Mouse (Mus musculus) heart, postnatal 0 days (tissue): ENCODE measurements at regions not wholly inside any gene's neighbourhood (a gene's known extent, or its start where the extent isn't known, plus 50 kb on each side); places are given as distances from the start of the nearest gene placed in this dataset.

ENCODE experiments used
- ATAC-seq: fragments of 200-750 bp; cut with Nextera tagmentation; 2 replicates; pipeline ENCODE4 v1.8.0; 2017; ENCODE audit warnings: low read depth, moderate number of reproducible peaks, moderate library complexity; ENCODE audit not compliant: insufficient read depth
- DNase-seq: peaks from one replicate; pipeline ENCODE4 v3.0.0-alpha.2; 2016; ENCODE audit warnings: low spot score
- H3K27ac ChIP-seq: fragments of 300-500 bp; sonication (generic); 2 replicates; pipeline ENCODE4 v1.5.1; 2014; ENCODE audit warnings: low read depth, mild to moderate bottlenecking
- H3K27me3 ChIP-seq: fragments of 300-500 bp; sonication (generic); 2 replicates; pipeline ENCODE4 v1.6.1; 2014; ENCODE audit warnings: low read length, mixed read lengths; ENCODE audit not compliant: control insufficient read depth, insufficient read depth
- H3K36me3 ChIP-seq: fragments of 300-500 bp; sonication (generic); replicated peaks from 2 replicates; pipeline ENCODE4 v1.6.1; 2014; ENCODE audit warnings: low read length, mixed read lengths; ENCODE audit not compliant: control insufficient read depth, insufficient read depth
- H3K4me1 ChIP-seq: fragments of 300-500 bp; sonication (generic); 2 replicates; pipeline ENCODE4 v1.6.1; 2014; ENCODE audit warnings: antibody characterized with exemption; ENCODE audit not compliant: control insufficient read depth, insufficient read depth
- H3K4me2 ChIP-seq: fragments of 300-500 bp; sonication (generic); 2 replicates; pipeline ENCODE4 v1.6.1; 2014; ENCODE audit warnings: low read depth, mild to moderate bottlenecking, low read length, moderate library complexity
- H3K4me3 ChIP-seq: fragments of 300-500 bp; sonication (generic); 2 replicates; pipeline ENCODE4 v1.5.1; 2014; ENCODE audit warnings: low read depth, low read length
- H3K9ac ChIP-seq: fragments of 300-500 bp; sonication (generic); replicated peaks from 2 replicates; pipeline ENCODE4 v1.6.1; 2014; ENCODE audit warnings: low read depth, low read length, mixed read lengths
- H3K9me3 ChIP-seq: fragments of 300-500 bp; sonication (generic); replicated peaks from 2 replicates; pipeline ENCODE4 v1.6.1; 2016; ENCODE audit warnings: low read length; ENCODE audit not compliant: control insufficient read depth
- CTCF ChIP-seq: IDR thresholded peaks from 2 replicates; pipeline ENCODE4 v1.5.1; 2016; ENCODE audit warnings: antibody characterized with exemption, control low read depth, low read depth
- EP300 ChIP-seq: IDR thresholded peaks from 2 replicates; pipeline ENCODE4 v1.6.1; 2016; ENCODE audit warnings: antibody characterized with exemption, low read depth
- WGBS: fragments of 180-500 bp; shearing (Covaris S2); extraction: QIAGEN DNeasy Blood & Tissue Kit; methylation state at CpG from one replicate; pipeline ENCODE4 v1.1.7; 2014; 5-methylcytosine and 5-hydroxymethylcytosine counted together

GRCm38 (mm10) chr3:52197982-52198750, 70.0 kb upstream of the Foxo1 start:
- 44% methylated on average over 23 of the region's 23 CpGs for WGBS
- Histone ChIP-seq H3K27ac (peak overlapping the region; percentile 58), H3K27me3 (no peaks in the 10 kb centered on the region), H3K4me3 (peak overlapping the region; percentile 34), H3K36me3 (no peaks in the 10 kb centered on the region), H3K4me2 (peak overlapping the region; percentile 55), H3K9ac (no peak overlapping the region), H3K4me1 (peaks cover 6% of the 10 kb centered on the region), H3K9me3 (no peaks in the 10 kb centered on the region)
- ATAC-seq, result peak; percentile 47
- no peak for TF ChIP-seq CTCF
- no peak for TF ChIP-seq EP300
- DNase-seq, result peak; percentile 27

GRCm38 (mm10) chr3:52198751-52199738, 69.1 kb upstream of the Foxo1 start:
- peaks cover 6% of the 10 kb centered on the region for H3K4me1 ChIP-seq
- ATAC-seq, result no peak
- no peaks in the 10 kb centered on the region for H3K27me3 ChIP-seq
- no peak overlapping the region for H3K27ac ChIP-seq
- H3K9ac ChIP-seq, result no peak overlapping the region
- H3K4me3 ChIP-seq, result peak overlapping the region; percentile 34
- TF ChIP-seq EP300, result no peak
- no peak for TF ChIP-seq CTCF
- no peaks in the 10 kb centered on the region for H3K9me3 ChIP-seq
- peak overlapping the region; percentile 55 for H3K4me2 ChIP-seq
- no peaks in the 10 kb centered on the region for H3K36me3 ChIP-seq
- peak; percentile 17 for DNase-seq
- WGBS, result 30% methylated on average over 17 of the region's 17 CpGs

- WGBS, result 51% methylated on average over 4 of the region's 4 CpGs
- TF ChIP-seq CTCF (no peak), EP300 (no peak)
Observed at GRCm38 (mm10) chr3:52200106-52200505, 68.0 kb upstream of the Foxo1 start.

GRCm38 (mm10) chr3:52210556-52211302, 57.4 kb upstream of the Foxo1 start:
- DNase-seq, result no peak

More at GRCm38 (mm10) chr3:52200106-52200505, 68.0 kb upstream of the Foxo1 start:
- Histone ChIP-seq H3K4me1 (peaks cover 6% of the 10 kb centered on the region), H3K27ac (no peak overlapping the region), H3K36me3 (no peaks in the 10 kb centered on the region), H3K9ac (no peak overlapping the region), H3K4me2 (no peak overlapping the region), H3K4me3 (no peak overlapping the region), H3K27me3 (no peaks in the 10 kb centered on the region), H3K9me3 (peaks cover 6% of the 10 kb centered on the region)
- ATAC-seq, result no peak
- DNase-seq, result no peak

GRCm38 (mm10) chr3:52211303-52211695, 56.8 kb upstream of the Foxo1 start:
- no peak for TF ChIP-seq EP300
- no peak for TF ChIP-seq CTCF
- Histone ChIP-seq H3K4me2 (peak overlapping the region; percentile 43), H3K27ac (no peak overlapping the region), H3K36me3 (no peaks in the 10 kb centered on the region), H3K27me3 (no peaks in the 10 kb centered on the region), H3K4me1 (no peaks in the 10 kb centered on the region), H3K9ac (no peak overlapping the region), H3K4me3 (no peak overlapping the region), H3K9me3 (no peaks in the 10 kb centered on the region)
- WGBS, result 38% methylated on average over 5 of the region's 6 CpGs
- DNase-seq (no peak), ATAC-seq (no peak)

More at GRCm38 (mm10) chr3:52210556-52211302, 57.4 kb upstream of the Foxo1 start:
- no peaks in the 10 kb centered on the region for H3K4me1 ChIP-seq
- no peaks in the 10 kb centered on the region for H3K27me3 ChIP-seq
- TF ChIP-seq CTCF (no peak), EP300 (no peak)
- H3K27ac ChIP-seq, result no peak overlapping the region
- H3K36me3 ChIP-seq, result no peaks in the 10 kb centered on the region
- H3K4me2 ChIP-seq, result peak overlapping the region; percentile 43
- H3K9me3 ChIP-seq, result peaks cover 4% of the 10 kb centered on the region; the same call in 1 of the 2 replicates
- 17% methylated on average over 24 of the region's 24 CpGs for WGBS
- no peak overlapping the region for H3K9ac ChIP-seq
- ATAC-seq, result no peak
- H3K4me3 ChIP-seq, result 0 out of 2 replicates have a peak overlapping the region, but pooled peaks have one; percentile 6
